Mouse (Mus musculus) embryonic facial prominence, embryonic 11.5 days (tissue): ENCODE measurements around the gene Tmem253. TPM values are rescaled to one million over a fixed set of nuclear protein-coding genes. Genes with fewer than 3 reads are reported as not detected.
A peak's percentile ranks its signal among the peaks of the same experiment; 100 is the strongest.

Experiments used
- ATAC-seq: fragments of 200-750 bp; cut with Nextera tagmentation; replicated peaks from 2 replicates; pipeline ENCODE4 v1.8.0; 2017; ENCODE audit warnings: low read depth; ENCODE audit not compliant: insufficient number of reproducible peaks, low FRiP score, low TSS enrichment
- DNase-seq: peaks from one replicate; pipeline ENCODE4 v3.0.0-alpha.2; 2015; ENCODE audit warnings: low spot score
- H3K27ac ChIP-seq: fragments of 300-500 bp; sonication (generic); replicated peaks from 2 replicates; pipeline ENCODE4 v1.5.1; 2014; ENCODE audit warnings: mild to moderate bottlenecking, low read depth, low read length, control low read depth
- H3K27me3 ChIP-seq: fragments of 300-500 bp; sonication (generic); 2 replicates; pipeline ENCODE4 v1.6.1; 2014; ENCODE audit warnings: mild to moderate bottlenecking, low read length, moderate library complexity, mixed read lengths; ENCODE audit not compliant: control insufficient read depth, insufficient read depth
- H3K36me3 ChIP-seq: fragments of 300-500 bp; sonication (generic); replicated peaks from 2 replicates; pipeline ENCODE4 v1.6.1; 2014; ENCODE audit warnings: low read depth, mild to moderate bottlenecking, low read length, moderate library complexity, mixed read lengths; ENCODE audit not compliant: control insufficient read depth, insufficient read depth
- H3K4me1 ChIP-seq: fragments of 300-500 bp; sonication (generic); 2 replicates; pipeline ENCODE4 v1.6.1; 2014; ENCODE audit warnings: low read length, mixed read lengths; ENCODE audit not compliant: control insufficient read depth, insufficient read depth
- H3K4me2 ChIP-seq: fragments of 300-500 bp; sonication (generic); 2 replicates; pipeline ENCODE4 v1.6.1; 2014; ENCODE audit warnings: low read depth, mild to moderate bottlenecking, control low read depth, low read length, moderate library complexity
- H3K4me3 ChIP-seq: fragments of 300-500 bp; sonication (generic); 2 replicates; pipeline ENCODE4 v1.5.1; 2014; ENCODE audit warnings: low read depth, low read length, control low read depth
- H3K9ac ChIP-seq: fragments of 300-500 bp; sonication (generic); replicated peaks from 2 replicates; pipeline ENCODE4 v1.6.1; 2014; ENCODE audit warnings: mild to moderate bottlenecking, control low read depth, low read length
- H3K9me3 ChIP-seq: fragments of 300-500 bp; sonication (generic); replicated peaks from 2 replicates; pipeline ENCODE4 v1.6.1; 2016; ENCODE audit warnings: mild to moderate bottlenecking, low read length, inconsistent platforms, mixed read lengths; ENCODE audit not compliant: control insufficient read depth
- WGBS: fragments of 180-500 bp; shearing (Covaris S2); extraction: QIAGEN DNeasy Blood & Tissue Kit; methylation state at CpG from one replicate; pipeline ENCODE4 v1.1.7; 2014; 5-methylcytosine and 5-hydroxymethylcytosine counted together
- polyA plus RNA-seq: library from polyadenylated mRNA; unstranded; fragments of >200 nt; fragmentation: Nextera tagmentation; extraction: Ambion mirVana; gene quantifications from 2 replicates; pipeline ENCODE4 v1.2.1, GENCODE M21; 2014

Gene Tmem253
- polyA plus RNA-seq, 1 experiment from 2014 or later = 0.35 TPM

GRCm38 (mm10) chr14:52014271-52014760, 1.1 kb upstream of the Tmem253 start:
- ATAC-seq (no peak), DNase-seq (peak; percentile 30)
- H3K9ac ChIP-seq = peak overlapping the region; percentile 90
- WGBS = no CpG with 5 or more reads among the region's 80 CpGs
- H3K4me1 ChIP-seq = peaks cover 9% of the 10 kb centered on the region; the same call in 1 of the 2 replicates
- no peaks in the 10 kb centered on the region for H3K27me3 ChIP-seq
- H3K9me3 ChIP-seq = no peaks in the 10 kb centered on the region
- peak overlapping the region; percentile 66 for H3K4me2 ChIP-seq
- H3K27ac ChIP-seq = peak overlapping the region; percentile 99
- peak overlapping the region; percentile 81 for H3K4me3 ChIP-seq
- H3K36me3 ChIP-seq = no peaks in the 10 kb centered on the region; the same call in 1 of the 2 replicates

DNA sequence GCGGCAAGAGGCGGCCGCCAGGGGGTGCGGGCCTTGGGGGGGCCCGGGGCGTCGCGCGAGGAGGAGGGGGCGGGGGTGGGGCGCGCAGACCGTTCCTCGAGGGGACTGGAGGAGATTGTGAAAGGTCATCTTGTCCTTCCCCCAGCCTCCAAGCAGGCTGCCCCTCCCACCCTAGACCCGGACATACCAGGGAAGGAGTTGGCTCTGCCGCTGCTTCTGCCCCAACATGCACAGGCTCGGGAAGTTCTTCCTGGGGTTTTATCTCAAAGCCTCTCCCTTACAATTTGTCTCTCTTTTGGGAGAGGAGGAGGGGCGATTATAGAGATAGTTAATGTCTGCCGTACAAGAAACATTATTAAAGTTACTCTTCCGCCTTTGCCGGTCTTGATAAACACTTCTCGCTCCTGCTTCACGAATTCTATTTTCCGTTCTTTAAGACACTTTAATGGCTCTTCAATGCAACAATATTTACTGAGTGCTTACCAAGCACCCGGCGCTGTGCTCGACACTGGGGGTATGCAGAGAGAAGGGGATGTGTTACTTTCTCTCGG, 622 bp upstream of the Tmem253 start:
- H3K9ac ChIP-seq = peak overlapping the region; percentile 90
- peak overlapping the region; percentile 81 for H3K4me3 ChIP-seq
- peaks cover 6% of the 10 kb centered on the region; the same call in 1 of the 2 replicates for H3K4me1 ChIP-seq
- H3K27me3 ChIP-seq = no peaks in the 10 kb centered on the region
- 1% methylated on average over 14 of the region's 28 CpGs for WGBS
- H3K36me3 ChIP-seq = no peaks in the 10 kb centered on the region; the same call in 1 of the 2 replicates
- no peaks in the 10 kb centered on the region for H3K9me3 ChIP-seq
- H3K4me2 ChIP-seq = peak overlapping the region; percentile 66
- peak; percentile 82 for DNase-seq
- peak overlapping the region; percentile 99 for H3K27ac ChIP-seq
- ATAC-seq = no peak; the same call in 1 of the 2 replicates

- no peaks in the 10 kb centered on the region for H3K9me3 ChIP-seq
- H3K4me3 ChIP-seq = no peak overlapping the region
- H3K9ac ChIP-seq = no peak overlapping the region
- 74% methylated on average over 13 of the region's 13 CpGs for WGBS
- H3K36me3 ChIP-seq = no peaks in the 10 kb centered on the region; the same call in 1 of the 2 replicates
- peaks cover 6% of the 10 kb centered on the region; the same call in 1 of the 2 replicates for H3K4me1 ChIP-seq
- ATAC-seq (no peak), DNase-seq (no peak)
- no peak overlapping the region for H3K27ac ChIP-seq
- H3K27me3 ChIP-seq = no peaks in the 10 kb centered on the region
- H3K4me2 ChIP-seq = no peak overlapping the region
These were observed 1.4 kb downstream of the Tmem253 start for GRCm38 (mm10) chr14:52016625-52017405.

DNA sequence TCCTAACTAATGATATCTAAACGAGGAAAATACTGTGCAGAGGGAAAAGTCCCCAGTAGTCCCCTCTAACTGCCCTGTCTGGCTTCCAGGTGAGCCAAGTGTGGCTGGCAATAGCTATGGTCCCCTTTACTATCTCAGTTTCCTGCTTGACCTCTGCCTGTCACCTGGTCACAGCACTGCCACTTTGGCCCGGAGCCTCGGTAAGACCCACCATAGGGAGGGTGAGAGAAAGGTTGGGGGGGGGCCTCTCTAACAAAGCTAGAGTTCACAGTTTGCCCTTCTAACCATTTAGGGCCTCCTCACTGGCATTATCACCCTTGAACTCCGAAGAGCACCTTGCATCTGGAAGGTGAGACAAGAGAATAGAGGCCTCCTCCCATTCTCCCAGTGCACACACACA, 2.2 kb downstream of the Tmem253 start:
- H3K4me3 ChIP-seq = no peak overlapping the region
- H3K4me1 ChIP-seq = peaks cover 6% of the 10 kb centered on the region; the same call in 1 of the 2 replicates
- 79% methylated on average over 4 of the region's 4 CpGs for WGBS
- DNase-seq = no peak
- ATAC-seq = no peak
- H3K27me3 ChIP-seq = no peaks in the 10 kb centered on the region
- H3K9ac ChIP-seq = no peak overlapping the region
- H3K4me2 ChIP-seq = no peak overlapping the region
- H3K27ac ChIP-seq = no peak overlapping the region
- H3K9me3 ChIP-seq = no peaks in the 10 kb centered on the region
- no peaks in the 10 kb centered on the region; the same call in 1 of the 2 replicates for H3K36me3 ChIP-seq

DNA sequence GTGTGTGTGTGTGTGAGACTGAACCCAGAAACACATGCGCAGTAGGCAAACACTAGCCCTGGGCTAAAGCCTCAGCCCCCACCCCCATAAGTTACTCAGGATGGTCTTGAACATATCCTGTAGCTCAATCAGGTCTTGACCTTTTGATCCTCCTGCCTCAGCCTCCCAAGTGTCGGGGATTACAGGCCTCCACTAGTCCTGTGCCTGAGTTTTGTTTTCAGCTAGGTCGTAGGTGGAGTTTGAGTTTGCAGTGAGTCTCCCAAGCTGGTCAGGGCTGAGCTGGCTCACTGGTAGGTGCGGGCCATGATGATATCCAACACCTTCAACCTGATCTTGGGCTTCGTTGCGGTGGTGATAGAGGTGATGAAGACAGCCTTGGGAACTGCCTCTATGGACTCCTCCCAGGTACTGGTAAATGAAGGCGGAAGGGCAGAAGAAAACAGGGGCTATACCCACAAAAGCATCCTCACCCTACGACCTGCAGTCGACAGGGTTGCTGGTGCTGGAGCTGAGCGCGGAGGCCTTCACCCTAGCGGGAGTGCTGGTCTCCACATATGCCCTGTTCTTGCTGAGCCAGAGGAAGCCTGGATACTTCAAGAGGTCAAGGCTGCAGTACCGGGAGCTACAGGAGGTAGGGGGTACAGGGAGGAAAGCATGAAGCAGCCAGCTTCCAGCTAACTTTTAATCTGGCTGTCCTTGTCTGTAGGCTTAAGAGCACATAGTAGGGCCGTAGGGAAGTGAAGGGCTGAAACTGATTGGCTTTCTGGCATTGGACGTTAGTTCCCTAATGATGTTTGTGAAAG, 3.0 kb downstream of the Tmem253 start:
- no peaks in the 10 kb centered on the region for H3K27me3 ChIP-seq
- DNase-seq (no peak), ATAC-seq (no peak)
- no peak overlapping the region for H3K4me3 ChIP-seq
- 87% methylated on average over 15 of the region's 15 CpGs for WGBS
- no peak overlapping the region; the same call in 1 of the 2 replicates for H3K9ac ChIP-seq
- H3K4me2 ChIP-seq = peak overlapping the region; percentile 78; the same call in 1 of the 2 replicates
- H3K36me3 ChIP-seq = no peaks in the 10 kb centered on the region; the same call in 1 of the 2 replicates
- peaks cover 6% of the 10 kb centered on the region; the same call in 1 of the 2 replicates for H3K4me1 ChIP-seq
- peak overlapping the region; percentile 96; the same call in 1 of the 2 replicates for H3K27ac ChIP-seq
- H3K9me3 ChIP-seq = no peaks in the 10 kb centered on the region

DNA sequence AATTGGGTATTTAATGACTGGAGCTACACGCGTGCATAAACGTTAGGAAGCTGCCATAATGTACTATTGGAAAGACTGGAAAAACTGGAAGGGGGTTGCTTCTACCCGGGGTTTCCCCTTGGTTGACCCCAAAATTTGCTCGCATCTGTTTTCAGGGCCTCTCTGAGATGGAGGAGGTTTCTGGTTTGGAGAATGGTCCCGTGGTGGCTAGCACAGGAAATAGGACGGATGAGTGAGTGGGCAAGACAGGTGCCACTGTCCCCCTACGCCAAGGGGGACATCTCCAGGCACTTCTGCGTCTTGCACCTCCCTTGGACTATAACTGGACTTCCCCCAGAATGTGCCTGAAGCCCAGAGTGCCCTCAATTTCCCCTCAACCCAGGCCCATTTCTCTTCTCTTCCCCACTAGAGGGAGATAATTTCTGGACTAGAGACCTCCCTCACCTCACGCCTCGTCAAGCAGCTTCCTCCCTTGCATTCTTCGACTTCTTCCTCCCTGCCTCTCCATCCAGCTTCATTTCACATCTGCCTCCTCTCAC, 3.7 kb downstream of the Tmem253 start:
- WGBS = 38% methylated on average over 12 of the region's 12 CpGs
- Histone ChIP-seq H3K4me3 (peak overlapping the region; percentile 53), H3K4me1 (peaks cover 6% of the 10 kb centered on the region; the same call in 1 of the 2 replicates), H3K27ac (peak overlapping the region; percentile 96), H3K9me3 (no peaks in the 10 kb centered on the region), H3K27me3 (no peaks in the 10 kb centered on the region), H3K9ac (peak overlapping the region; percentile 90), H3K4me2 (peak overlapping the region; percentile 78), H3K36me3 (no peaks in the 10 kb centered on the region; the same call in 1 of the 2 replicates)
- ATAC-seq = no peak
- no peak for DNase-seq

- peak overlapping the region; percentile 78 for H3K4me2 ChIP-seq
- DNase-seq = peak; percentile 98
- H3K4me3 ChIP-seq = peak overlapping the region; percentile 53
- peaks cover 6% of the 10 kb centered on the region; the same call in 1 of the 2 replicates for H3K4me1 ChIP-seq
- no peaks in the 10 kb centered on the region; the same call in 1 of the 2 replicates for H3K36me3 ChIP-seq
- under 1% methylated on average over 74 of the region's 74 CpGs for WGBS
- H3K9ac ChIP-seq = peak overlapping the region; percentile 90
- ATAC-seq = peak; percentile 85
- peak overlapping the region; percentile 96 for H3K27ac ChIP-seq
- no peaks in the 10 kb centered on the region for H3K27me3 ChIP-seq
- H3K9me3 ChIP-seq = no peaks in the 10 kb centered on the region
These were observed 4.3 kb downstream of the Tmem253 start for GRCm38 (mm10) chr14:52019590-52020340.
